Mouse (Mus musculus) midbrain, embryonic 16.5 days (tissue): ENCODE measurements at regions not wholly inside any gene's neighbourhood (a gene's known extent, or its start where the extent isn't known, plus 50 kb on each side); places are given as distances from the start of the nearest gene placed in this dataset.
"Not testable (repeated sequence)": the region's sequence is repeated elsewhere in the genome, so short reads cannot be mapped to it uniquely, and the experiment has no call there.

ENCODE experiments used
- ATAC-seq: fragments of 200-750 bp; cut with Nextera tagmentation; 2 replicates; pipeline ENCODE4 v1.8.0; 2017; ENCODE audit warnings: moderate TSS enrichment
- H3K27ac ChIP-seq: fragments of 300-500 bp; sonication (generic); 2 replicates; pipeline ENCODE4 v1.5.1; 2014; ENCODE audit warnings: mild to moderate bottlenecking, low read length, mixed read lengths
- H3K27me3 ChIP-seq: fragments of 300-500 bp; sonication (generic); 2 replicates; pipeline ENCODE4 v1.6.1; 2014; ENCODE audit warnings: low read depth, low read length, mixed read lengths; ENCODE audit not compliant: control insufficient read depth, insufficient read depth
- H3K36me3 ChIP-seq: fragments of 300-500 bp; sonication (generic); 2 replicates; pipeline ENCODE4 v1.6.1; 2014; ENCODE audit warnings: mild to moderate bottlenecking, low read length, moderate library complexity, mixed read lengths; ENCODE audit not compliant: control insufficient read depth, insufficient read depth
- H3K4me1 ChIP-seq: fragments of 300-500 bp; sonication (generic); 2 replicates; pipeline ENCODE4 v1.6.1; 2014; ENCODE audit warnings: mild to moderate bottlenecking, low read length, mixed read lengths; ENCODE audit not compliant: control insufficient read depth, insufficient read depth
- H3K4me2 ChIP-seq: fragments of 300-500 bp; sonication (generic); 2 replicates; pipeline ENCODE4 v1.6.1; 2014; ENCODE audit warnings: mild to moderate bottlenecking, low read length, mixed read lengths
- H3K4me3 ChIP-seq: fragments of 300-500 bp; sonication (generic); 2 replicates; pipeline ENCODE4 v1.5.1; 2014; ENCODE audit warnings: low read depth, mild to moderate bottlenecking, low read length, moderate library complexity, mixed read lengths
- H3K9ac ChIP-seq: fragments of 300-500 bp; sonication (generic); 2 replicates; pipeline ENCODE4 v1.6.1; 2014; ENCODE audit warnings: low read depth, low read length, mixed read lengths
- H3K9me3 ChIP-seq: fragments of 300-500 bp; sonication (generic); replicated peaks from 2 replicates; pipeline ENCODE4 v1.6.1; 2014; ENCODE audit warnings: mild to moderate bottlenecking, low read length, mixed read lengths; ENCODE audit not compliant: control insufficient read depth, poor library complexity, severe bottlenecking
- WGBS: fragments of 180-500 bp; shearing (Covaris S2); extraction: QIAGEN DNeasy Blood & Tissue Kit; methylation state at CpG from one replicate; pipeline ENCODE4 v1.1.7; 2014; 5-methylcytosine and 5-hydroxymethylcytosine counted together

DNA sequence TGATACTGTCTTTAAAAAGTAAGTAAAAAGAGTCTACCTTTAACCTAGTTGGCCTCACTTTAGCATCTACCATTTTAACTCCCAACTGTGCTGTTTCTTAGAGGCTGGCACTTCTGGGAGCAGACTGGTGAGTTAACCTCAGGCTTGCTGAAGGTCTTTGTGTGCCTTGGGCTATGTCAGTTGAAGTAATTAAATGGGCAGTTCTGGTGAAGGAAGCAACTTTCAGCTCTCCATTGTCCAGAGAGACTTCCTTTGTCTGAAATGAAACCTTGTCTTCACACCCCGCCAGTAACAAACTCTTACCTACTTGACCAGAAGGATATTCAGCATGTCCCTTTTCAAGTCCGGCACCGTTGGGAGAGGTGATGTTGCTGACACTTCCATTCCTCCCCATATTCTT, 55.5 kb downstream of the Zfp281 start:
- H3K4me3 ChIP-seq = no peak overlapping the region
- H3K9me3 ChIP-seq = no peaks in the 10 kb centered on the region
- 71% methylated on average over 3 of the region's 3 CpGs for WGBS
- H3K36me3 ChIP-seq = no peaks in the 10 kb centered on the region
- no peak for ATAC-seq
- H3K9ac ChIP-seq = no peak overlapping the region
- H3K27me3 ChIP-seq = no peaks in the 10 kb centered on the region
- H3K27ac ChIP-seq = no peak overlapping the region
- H3K4me1 ChIP-seq = peaks cover 2% of the 10 kb centered on the region; the same call in 1 of the 2 replicates
- no peak overlapping the region for H3K4me2 ChIP-seq

DNA sequence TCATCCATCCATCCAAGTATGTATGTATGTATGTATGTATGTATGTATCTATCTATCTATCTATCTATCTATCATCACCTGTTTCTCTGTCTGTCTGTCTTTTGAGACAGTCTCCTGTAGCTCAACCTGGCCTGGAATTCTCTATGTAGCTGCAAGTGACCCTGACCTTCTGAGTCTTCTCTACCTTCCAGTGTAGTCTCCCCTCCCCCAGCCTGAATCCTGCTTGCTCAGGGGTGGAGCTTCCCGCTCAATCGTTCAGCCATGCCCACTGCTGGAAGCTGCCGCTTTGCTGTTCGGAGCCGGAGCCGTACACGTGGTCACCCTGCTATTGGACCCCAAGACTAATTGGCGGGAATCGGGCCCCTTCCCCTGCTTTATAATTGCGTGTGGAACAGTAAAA, 57.6 kb downstream of the Zfp281 start:
- WGBS = 57% methylated on average over 10 of the region's 10 CpGs
- not testable (repeated sequence) for H3K4me2 ChIP-seq, ATAC-seq

DNA sequence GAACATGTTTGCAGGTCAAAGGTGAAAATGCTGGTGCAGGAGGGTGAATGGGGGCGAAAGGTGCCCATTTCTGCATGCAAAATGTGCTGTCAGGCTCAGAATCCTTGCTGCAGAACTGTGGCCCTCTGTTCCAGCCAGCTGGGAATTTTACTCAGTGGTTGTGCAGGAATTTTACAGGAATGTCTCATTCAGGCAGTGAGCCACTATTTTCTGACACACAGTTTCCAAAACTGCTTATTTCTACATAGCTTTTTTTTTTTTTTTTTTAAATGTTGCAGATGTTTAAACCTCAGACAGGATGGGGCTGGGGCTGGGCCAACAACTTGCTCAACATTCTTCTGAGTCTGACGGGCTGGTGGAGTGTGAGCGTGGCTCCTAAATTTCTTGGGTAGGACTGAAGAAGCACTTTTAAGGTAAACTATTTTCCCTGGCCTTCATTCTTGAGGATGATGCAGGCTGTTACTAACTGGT, 58.4 kb downstream of the Zfp281 start:
- Histone ChIP-seq H3K4me3 (no peak overlapping the region), H3K27ac (no peak overlapping the region), H3K4me2 (no peak overlapping the region), H3K9ac (no peak overlapping the region), H3K36me3 (no peaks in the 10 kb centered on the region), H3K9me3 (no peaks in the 10 kb centered on the region), H3K4me1 (no peaks in the 10 kb centered on the region), H3K27me3 (no peaks in the 10 kb centered on the region)
- ATAC-seq = no peak
- WGBS = 83% methylated on average over 3 of the region's 3 CpGs

More for the DNA sequence above, 57.6 kb downstream of the Zfp281 start:
- not testable (repeated sequence) for H3K27me3 ChIP-seq, H3K9me3 ChIP-seq, H3K36me3 ChIP-seq, H3K27ac ChIP-seq, H3K4me1 ChIP-seq, H3K9ac ChIP-seq, H3K4me3 ChIP-seq

DNA sequence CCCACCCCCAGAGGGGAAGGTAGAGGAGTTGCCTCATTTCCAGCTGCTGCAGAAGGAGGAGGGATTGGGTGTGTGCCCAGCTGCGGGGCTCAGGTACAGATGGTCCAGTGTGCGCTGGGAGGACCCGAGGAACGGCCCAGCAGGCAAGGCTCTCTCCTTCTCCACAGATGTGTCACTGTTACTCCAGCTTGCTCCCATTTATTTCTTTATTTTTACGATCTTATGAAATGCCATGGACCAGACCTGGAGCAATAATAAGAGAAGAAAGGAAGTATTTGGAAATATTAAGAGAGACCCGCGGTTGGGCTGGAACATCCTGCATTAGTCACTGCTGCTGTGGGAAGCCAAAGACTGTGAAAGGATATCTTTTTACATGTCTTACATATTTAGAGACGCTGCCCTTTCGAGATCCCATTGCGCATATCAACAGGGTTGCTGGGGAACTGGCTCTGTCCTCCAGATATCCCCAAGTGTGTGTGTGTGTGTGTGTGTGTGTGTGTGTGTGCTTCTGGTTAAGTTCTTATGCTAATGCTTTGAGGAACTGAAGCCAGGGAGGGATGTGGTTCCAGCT, 58.9 kb downstream of the Zfp281 start:
- Histone ChIP-seq H3K27me3 (no peaks in the 10 kb centered on the region), H3K27ac (no peak overlapping the region), H3K4me3 (no peak overlapping the region), H3K4me2 (no peak overlapping the region), H3K9ac (no peak overlapping the region), H3K4me1 (no peaks in the 10 kb centered on the region), H3K36me3 (no peaks in the 10 kb centered on the region), H3K9me3 (no peaks in the 10 kb centered on the region)
- ATAC-seq = no peak
- WGBS = 55% methylated on average over 10 of the region's 10 CpGs

DNA sequence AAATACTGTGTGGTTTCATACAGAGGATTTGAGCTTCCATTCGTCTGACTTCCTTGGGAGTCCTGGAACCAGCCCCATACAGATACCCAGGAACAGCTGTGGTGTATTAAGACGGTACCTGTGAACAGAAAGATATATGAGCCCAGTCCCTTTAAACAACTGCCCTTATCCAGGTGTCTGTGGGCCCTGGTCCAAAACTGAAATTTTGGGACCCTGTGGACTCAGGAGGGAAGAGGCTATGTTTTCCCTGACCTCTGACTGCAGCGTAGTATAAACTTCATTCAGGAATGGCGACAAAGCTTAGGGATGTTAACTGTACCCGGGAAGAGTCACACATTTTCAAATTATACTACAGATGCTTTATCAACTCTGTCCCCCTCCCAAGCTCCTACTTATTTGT, 59.8 kb downstream of the Zfp281 start:
- no peak for ATAC-seq
- Histone ChIP-seq H3K36me3 (no peaks in the 10 kb centered on the region), H3K4me2 (no peak overlapping the region), H3K4me1 (no peaks in the 10 kb centered on the region), H3K9ac (no peak overlapping the region), H3K27me3 (no peaks in the 10 kb centered on the region), H3K9me3 (no peaks in the 10 kb centered on the region), H3K4me3 (no peak overlapping the region), H3K27ac (no peak overlapping the region)
- WGBS = 92% methylated on average over 5 of the region's 5 CpGs

DNA sequence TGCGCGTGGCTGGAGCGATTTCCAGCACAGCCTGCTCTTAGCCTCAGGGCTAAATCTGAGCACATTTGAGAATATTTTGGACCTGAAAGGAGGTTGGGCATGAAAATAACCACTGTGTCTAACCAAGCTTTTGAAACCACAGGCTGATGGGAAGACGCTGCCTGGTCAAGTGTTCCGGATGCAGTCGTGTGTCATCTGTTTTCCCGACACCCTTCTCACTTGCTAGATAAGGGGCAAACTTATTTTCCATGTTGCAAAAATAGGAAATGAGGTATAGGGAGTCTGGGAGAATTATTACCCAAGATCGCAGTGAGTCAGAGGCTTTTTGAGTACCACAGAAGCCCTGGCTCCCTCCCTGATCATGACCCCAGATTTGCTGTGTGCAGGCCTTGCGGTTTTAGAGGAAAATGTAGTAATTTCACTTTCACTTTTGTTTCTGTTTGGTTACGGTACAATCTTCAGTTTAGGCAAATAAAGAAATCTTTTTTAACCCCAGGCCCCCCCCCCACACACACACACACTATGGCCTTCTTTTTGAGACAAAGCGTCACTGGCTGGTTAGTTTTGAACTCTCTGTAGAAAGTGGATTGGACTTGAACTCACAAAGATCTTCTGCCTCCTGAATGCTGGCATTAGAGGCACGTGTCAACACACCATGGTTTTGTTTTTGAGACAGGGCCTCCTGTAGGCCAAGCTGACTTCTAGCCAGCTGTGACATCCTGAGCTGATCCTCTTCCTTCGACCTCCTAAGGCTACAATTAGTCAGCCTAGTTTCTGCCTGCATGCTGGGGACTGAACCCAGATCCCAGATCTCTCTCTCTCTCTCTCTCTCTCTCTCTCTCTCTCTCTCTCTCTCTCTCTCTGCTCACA, 60.7 kb downstream of the Zfp281 start:
- no peaks in the 10 kb centered on the region for H3K27me3 ChIP-seq
- no peak for ATAC-seq
- no peak overlapping the region for H3K9ac ChIP-seq
- no peak overlapping the region for H3K4me3 ChIP-seq
- H3K9me3 ChIP-seq = no peaks in the 10 kb centered on the region
- no peak overlapping the region for H3K4me2 ChIP-seq
- WGBS = 72% methylated on average over 13 of the region's 13 CpGs
- no peaks in the 10 kb centered on the region for H3K4me1 ChIP-seq
- H3K27ac ChIP-seq = no peak overlapping the region
- no peaks in the 10 kb centered on the region for H3K36me3 ChIP-seq

DNA sequence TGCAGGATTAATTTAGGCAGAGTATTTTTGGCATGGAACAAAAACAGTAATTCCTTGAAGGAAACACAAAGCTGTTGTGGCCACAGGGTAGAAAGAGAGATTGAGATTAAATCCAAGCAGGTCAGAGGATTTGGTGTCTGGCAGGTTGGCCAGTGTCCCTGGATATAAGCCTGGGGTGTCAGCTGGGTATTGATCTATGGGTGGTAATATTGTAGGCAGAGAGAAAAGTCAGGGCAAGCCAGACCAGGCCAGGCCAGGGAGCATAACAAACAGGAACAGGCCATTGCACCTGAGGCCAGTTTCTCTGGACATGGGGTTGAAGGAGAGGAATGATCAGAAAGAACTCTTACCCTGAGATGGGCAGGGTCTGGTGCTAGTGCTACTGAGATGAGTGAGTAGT, 61.8 kb downstream of the Zfp281 start:
- H3K4me2 ChIP-seq = no peak overlapping the region
- no peaks in the 10 kb centered on the region for H3K4me1 ChIP-seq
- H3K27ac ChIP-seq = no peak overlapping the region
- H3K27me3 ChIP-seq = no peaks in the 10 kb centered on the region
- no peak overlapping the region for H3K9ac ChIP-seq
- ATAC-seq = no peak
- no peaks in the 10 kb centered on the region for H3K36me3 ChIP-seq
- H3K4me3 ChIP-seq = no peak overlapping the region
- no peaks in the 10 kb centered on the region for H3K9me3 ChIP-seq

DNA sequence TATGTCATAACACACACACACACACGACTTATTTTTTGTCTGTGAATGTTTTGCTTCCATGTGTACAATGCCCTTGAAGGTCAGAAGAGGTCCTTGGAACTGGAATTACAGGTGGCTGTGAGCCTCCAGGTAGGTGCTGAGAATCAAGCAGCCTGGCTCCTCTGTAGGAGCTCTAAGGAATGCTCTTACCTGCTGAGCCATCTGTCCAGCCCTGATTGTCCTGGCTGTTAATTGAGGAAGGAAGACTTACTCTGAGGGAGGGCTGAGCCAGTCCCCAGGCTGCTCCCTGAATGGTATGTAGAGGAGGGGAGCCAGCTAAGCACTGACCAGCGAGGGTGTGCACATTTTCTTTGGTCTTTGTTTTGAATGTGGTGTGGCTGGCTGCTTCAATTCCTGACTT, 65.4 kb downstream of the Zfp281 start:
- no peaks in the 10 kb centered on the region for H3K36me3 ChIP-seq
- H3K27ac ChIP-seq = no peak overlapping the region
- 25% methylated on average over 2 of the region's 2 CpGs for WGBS
- no peak overlapping the region for H3K4me2 ChIP-seq
- H3K4me3 ChIP-seq = no peak overlapping the region
- H3K9me3 ChIP-seq = no peaks in the 10 kb centered on the region
- H3K27me3 ChIP-seq = no peaks in the 10 kb centered on the region
- no peak overlapping the region for H3K9ac ChIP-seq
- H3K4me1 ChIP-seq = no peaks in the 10 kb centered on the region
- ATAC-seq = no peak

DNA sequence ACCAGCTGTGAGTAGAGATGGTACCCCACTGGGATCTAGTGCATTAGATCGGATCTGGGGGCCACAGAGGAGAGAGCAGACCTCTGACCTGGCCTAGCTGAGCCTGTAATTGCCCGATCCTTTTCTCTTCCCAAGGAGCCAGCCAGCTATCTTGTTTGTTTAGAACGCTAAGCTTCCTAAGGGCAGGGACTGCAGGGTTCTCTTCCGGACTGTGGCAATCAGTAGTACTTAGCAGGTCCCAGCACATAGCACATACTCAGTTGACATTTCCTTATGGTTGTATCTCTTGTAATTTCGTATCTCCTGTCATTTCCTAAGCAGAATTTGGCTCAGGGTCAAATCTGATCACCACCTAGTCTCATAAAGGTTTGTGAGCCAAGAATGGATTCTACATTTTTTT, 68.7 kb downstream of the Zfp281 start:
- Histone ChIP-seq H3K9ac (no peak overlapping the region), H3K36me3 (no peaks in the 10 kb centered on the region), H3K4me2 (no peak overlapping the region), H3K4me1 (no peaks in the 10 kb centered on the region), H3K27ac (no peak overlapping the region), H3K9me3 (no peaks in the 10 kb centered on the region), H3K4me3 (no peak overlapping the region), H3K27me3 (no peaks in the 10 kb centered on the region)
- WGBS = 37% methylated on average over 5 of the region's 5 CpGs
- no peak for ATAC-seq
